Mouse (Mus musculus): ENCODE measurements around the gene Cxcl14.

The Cxcl14 gene

DNA sequence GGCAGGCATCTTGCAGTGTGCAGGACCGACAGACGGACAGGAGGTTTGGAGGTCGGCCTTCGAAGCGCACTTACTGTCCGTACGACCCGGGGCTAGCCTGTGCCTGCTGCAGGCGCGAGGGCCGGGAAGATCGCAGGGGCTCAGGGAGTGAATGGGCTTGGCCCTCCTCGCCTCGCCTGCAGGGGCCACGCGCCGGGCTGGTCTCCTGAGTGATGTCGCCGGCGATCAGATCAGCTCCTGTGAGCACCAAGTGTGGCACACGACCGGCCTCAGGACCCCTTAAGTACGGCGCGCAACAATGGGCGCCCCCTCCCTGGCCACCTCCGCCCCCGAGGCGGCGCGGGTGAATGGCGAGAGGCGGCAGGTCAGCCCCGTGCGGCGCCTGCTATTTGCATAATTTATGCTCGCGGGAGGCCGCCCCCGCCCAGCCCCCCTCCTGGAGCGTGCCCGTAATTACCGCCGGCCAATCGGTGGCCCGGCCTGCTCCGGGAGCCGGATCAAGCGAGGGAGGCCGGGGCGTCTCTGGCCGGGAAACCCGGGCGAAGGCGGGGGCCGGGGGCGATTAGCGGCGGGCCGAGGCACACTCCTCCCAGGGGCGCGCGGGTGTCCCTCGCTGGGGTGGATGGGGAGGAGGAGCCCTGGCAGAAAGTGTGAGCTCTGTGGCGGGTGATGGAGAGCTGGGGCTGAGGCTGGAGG lies 44.3 kb downstream of the Cxcl14 start, which contains the start of gene Neurog1:
Gene Neurog1 (minus strand): TSS at position 240 of the 696 bp plus-strand sequence.
- DNase-seq (ENCODE audit: low read depth, low spot score) = no peak

DNA sequence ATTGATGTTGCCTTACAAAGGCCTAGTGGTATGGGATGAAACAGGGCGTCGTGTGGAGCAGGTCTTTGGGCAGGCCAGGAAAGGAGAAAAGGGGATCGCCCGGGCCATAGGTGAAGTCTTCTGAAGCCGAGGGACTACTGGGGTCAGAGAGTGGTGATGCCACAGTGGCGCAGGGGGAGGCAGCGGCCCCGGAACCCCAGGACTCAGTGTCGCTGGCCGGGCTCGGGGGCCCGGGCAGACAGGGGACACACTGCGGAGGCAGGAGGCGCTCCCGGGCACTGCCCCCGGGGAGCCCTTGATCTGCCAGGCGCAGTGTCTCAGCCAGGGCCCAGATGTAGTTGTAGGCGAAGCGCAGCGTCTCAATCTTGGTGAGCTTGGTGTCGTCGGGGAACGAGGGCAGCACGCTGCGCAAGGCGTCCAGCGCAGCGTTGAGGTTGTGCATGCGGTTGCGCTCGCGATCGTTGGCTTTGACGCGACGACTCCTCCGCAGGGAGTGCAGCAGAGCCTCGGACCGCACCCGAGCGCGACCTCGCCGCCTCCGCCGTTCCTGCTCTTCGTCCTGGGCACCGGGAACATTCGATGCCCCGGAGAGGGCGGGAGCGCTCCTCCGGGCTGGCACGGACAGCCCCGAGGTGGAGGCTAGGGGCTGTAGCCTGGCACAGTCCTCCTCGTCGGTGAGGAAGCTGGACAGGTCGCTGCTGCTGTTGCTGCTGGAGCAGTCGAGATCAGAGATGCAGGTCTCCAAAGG lies 45.0 kb downstream of the Cxcl14 start:
- DNase-seq (ENCODE audit: low read depth, low spot score) = no peak

DNA sequence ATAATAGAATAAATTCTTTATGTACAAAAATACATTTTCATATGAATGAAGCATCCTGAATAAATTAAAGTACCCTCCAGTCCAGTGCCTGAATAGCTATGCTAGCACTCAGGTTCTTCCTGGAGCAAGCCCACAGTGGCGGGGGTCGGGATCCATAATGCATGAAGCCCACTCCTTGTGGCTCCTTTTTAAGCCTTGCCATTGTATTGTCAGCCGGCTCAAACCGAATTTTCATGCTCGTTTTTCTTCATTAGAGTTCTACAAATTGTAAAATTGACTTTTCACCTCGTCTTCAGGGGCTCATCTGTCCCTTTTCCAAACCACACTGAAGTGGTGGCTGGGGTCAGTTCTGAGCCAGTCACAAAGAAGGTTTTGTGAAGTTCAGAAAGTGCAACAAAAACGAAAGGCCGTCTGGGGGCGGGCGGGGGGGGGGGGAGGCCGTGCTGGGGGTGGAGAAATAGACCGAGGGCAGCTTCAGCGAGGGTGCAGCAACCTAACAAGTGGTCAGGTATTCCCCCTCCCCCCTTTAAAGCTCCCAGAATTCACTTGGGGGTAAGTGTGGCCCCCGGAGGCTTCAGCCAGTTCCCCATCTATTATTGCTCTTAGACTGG lies 45.7 kb downstream of the Cxcl14 start:
- DNase-seq (ENCODE audit: low read depth, low spot score) = no peak

DNA sequence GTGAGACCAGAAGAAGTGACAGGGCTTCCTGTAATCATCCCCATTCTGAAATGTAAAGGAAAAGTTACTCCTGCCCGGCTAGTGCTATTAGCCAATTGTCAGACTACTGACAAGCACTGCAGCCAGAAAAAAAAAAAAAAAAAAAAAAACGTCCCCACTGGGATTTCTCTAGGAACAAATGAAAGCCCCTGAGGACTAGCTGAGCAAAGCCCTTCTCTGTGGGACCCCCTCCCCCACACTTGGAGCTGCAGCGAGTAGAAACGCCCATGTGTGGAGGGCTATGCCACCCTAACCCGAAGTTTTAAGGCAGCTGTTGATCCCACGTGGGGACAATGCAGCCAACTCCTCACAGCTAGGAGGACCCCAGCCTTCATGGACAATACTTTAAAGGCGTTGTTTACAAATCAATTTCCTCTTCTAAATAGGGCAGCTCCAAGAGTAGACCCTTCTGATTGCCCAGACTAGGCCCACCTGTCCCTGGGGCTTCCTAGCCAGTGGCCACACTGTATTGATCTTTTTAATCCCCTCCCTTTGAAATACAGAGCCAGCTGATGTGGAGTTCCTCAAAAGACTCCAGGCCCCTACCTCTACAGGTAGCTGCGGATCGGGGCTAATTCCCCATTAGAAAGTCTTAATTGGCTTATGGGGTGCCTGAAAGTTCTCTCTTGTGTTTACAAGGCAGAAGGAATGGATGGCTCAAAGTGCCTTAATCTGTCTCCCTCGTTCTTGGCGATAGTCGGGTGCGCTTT lies 46.6 kb downstream of the Cxcl14 start:
- DNase-seq (ENCODE audit: low read depth, low spot score) = no peak

DNA sequence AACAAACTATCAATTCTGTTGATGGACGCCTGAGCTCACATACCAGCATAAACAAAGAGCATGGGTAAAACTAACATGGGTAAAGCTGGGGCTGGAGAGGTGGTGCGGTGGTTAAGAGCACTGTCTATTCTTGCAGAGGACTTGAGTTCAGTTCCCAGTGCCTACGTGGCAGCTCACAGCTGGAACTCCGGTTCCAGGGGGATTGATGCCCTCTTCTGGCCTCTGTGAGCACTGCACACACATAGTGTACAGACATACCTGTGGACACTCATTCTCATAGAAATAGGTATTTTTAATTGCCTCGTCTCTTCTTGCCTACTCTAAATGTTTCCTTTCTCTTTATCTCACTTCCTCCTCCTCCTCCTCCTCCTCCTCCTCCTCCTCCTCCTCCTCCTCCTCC lies 53.2 kb downstream of the Cxcl14 start:
- no peak for DNase-seq (ENCODE audit: low read depth, low spot score)

DNA sequence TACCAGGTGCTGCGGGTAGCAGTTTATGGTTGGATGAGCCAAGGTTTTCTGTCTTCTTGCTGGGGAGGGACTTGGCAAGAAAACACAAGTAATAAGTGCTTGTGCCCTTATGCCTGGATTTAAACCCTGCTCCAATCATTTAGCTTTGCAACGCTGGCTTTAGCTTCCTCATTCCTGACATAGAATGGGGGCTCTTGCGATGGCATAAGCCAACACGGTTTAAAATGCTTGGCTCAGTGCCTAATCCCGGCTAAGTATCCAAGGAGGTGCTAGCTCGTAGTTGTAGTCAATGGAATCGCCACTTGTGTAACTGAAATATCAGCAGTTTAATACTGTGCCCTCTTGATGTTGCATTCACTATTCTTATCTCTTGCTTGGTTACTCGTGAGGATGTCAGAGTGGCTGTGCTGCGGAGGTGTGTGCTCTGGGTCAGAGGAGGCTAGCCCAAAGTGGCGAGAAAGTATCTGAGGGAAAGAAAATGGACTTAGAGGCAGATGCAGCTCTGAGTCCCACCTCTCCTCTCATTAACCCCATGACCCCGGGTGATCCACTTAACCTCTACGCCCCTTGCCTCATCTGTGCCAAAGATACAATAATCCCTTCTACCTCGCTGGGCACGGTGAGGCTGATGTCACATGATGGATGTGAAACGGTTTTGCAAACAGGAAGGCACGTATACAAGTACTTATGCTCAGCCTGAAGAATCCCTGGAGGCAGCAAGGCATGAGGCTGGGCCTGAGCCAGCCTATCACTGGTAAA lies 56.2 kb downstream of the Cxcl14 start:
- DNase-seq (ENCODE audit: low read depth, low spot score) = no peak

All from telencephalon, adult 2 months (tissue).